Mouse (Mus musculus) liver, embryonic 14.5 days (tissue): ENCODE results near the gene Zfp536.

Experiments
- CTCF ChIP-seq: IDR thresholded peaks from 2 replicates; pipeline ENCODE4 v1.5.1; 2016; ENCODE audit warnings: antibody characterized with exemption, low read depth, control low read depth
- EP300 ChIP-seq: IDR thresholded peaks from 2 replicates; pipeline ENCODE4 v1.6.1; 2016; ENCODE audit warnings: antibody characterized with exemption, low read depth

GRCm38 (mm10) chr7:37775502-37775901, 2.1 kb upstream of the Zfp536 start:
- TF ChIP-seq EP300, result no peak
- TF ChIP-seq CTCF, result peak; percentile 89
